Mouse (Mus musculus): ENCODE measurements around the gene Pdlim5.

Gene Pdlim5

GRCm38 (mm10) chr3:142394000-142394411 is 1.5 kb downstream of the Pdlim5 start:
- no peak for DNase-seq

- no peak for DNase-seq
These were observed 4.0 kb downstream of the Pdlim5 start for GRCm38 (mm10) chr3:142391531-142391930.

DNA sequence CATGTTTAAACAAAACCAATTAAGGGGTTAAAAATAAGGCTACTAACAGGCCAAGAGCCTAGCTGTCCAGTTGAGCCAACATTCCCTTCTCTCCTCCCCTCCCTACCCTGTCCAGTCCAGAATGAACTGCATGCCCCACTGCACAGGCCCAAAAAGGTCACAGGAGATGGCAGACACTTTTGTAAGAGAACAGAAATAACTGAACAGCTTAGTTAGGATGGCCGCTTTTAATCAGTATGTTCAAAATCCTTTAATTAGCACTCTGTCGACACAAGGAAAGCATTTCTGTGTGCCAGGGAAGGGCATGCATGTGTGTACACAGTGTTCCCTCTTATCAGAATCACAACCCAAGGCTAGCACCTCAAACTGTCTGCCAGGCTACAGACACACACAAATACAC is 5.2 kb downstream of the Pdlim5 start:
- no peak for DNase-seq

DNA sequence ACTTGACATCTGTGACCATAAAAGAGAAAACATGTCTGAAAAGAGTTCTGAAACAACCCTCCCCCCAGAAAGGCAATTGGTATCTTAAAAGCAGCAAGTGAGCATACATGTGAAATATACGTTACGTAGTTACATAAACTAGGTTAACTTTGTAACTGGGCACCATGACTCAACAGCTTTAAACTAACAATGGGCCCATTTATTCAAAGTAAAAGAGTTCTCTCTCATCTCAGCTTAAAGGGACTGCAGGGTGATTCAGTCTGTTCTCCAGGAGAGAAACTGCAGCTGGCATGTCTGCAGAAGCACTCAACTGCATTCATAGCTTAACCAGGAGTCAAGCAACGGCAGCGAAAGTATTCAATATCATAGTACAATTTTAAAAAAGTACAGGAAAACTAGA is 7.3 kb downstream of the Pdlim5 start:
- DNase-seq, result no peak

DNA sequence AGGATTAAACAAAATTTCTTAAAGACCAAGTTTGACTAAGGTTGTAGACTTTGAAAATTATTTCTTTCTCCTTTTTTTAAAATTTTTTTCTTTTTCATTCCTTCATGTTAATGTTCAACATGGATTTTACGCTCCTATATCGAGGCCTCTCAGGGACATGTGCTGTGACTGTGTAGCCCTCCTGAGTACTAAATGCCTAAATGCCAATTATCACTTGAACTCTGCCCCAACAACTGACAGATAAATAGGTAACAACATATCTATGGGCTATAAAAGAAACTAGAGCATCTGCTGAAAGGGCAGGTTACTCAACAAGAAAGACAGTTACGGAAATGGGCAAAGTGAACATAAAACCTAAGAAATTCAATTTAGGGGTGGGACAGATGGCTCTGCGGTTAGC is 9.0 kb downstream of the Pdlim5 start:
- no peak for DNase-seq

DNA sequence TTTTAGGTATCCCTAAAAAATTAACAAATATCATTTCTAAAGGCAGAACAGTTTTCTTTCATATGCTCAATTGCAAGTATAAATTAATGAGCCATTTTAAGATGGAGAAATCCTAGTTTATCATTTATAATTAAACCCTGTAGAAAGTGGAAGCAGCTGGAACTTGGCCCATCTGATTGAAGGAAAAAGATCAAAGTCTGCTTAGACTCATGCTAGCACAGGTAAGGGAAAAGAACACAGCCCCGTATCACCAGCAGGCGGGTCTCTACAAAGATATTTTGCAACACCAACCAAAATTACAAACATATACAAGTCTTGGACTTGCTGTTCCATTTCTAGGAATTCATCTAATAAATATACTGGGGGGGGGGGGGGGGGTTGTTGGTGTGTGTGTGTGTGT is 9.8 kb downstream of the Pdlim5 start:
- no peak for DNase-seq

DNA sequence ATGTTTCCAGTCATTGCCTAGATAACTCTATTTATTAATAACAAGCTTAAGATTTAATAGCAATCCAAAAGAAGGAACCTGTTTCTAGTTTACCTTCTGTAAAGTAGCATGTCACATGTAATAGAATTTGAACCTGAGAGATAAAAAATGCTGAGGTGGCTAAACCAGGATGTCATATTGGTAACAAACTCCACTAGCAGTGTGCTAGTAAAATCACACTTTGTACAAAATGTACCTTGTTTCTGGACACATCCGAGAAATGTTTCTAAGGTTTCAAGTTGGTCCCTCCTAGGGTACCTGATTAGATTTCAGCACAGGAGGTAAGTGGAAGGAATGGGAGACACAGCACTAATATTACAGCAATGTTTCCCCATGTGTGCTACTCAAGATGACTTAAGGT is 18.9 kb downstream of the Pdlim5 start:
- no peak for DNase-seq

DNA sequence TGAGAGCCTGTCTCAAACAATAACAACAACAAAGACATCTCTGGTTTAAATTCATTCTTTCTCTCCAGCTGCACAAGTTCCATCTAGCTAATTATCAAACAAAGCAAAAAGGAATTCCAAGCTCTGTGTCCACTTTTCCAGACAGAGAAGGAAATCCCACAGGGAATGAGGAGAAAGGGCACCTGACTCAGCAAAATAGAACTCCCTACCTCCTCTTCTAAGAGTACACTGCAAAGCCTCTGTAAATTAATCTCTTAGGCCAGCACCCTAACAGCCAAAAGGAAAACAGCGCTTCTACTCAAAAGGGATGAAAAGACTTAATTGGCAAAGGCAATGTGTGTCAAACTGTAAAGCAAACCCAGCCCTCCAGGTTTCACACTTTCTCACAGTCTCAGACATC is 20.4 kb downstream of the Pdlim5 start:
- no peak for DNase-seq

GRCm38 (mm10) chr3:142372465-142373147 is 22.9 kb downstream of the Pdlim5 start:
- DNase-seq, result no peak

- DNase-seq, result no peak
These were observed 27.1 kb downstream of the Pdlim5 start for GRCm38 (mm10) chr3:142368411-142368810.

GRCm38 (mm10) chr3:142362092-142362491 is 33.4 kb downstream of the Pdlim5 start:
- no peak for DNase-seq

DNA sequence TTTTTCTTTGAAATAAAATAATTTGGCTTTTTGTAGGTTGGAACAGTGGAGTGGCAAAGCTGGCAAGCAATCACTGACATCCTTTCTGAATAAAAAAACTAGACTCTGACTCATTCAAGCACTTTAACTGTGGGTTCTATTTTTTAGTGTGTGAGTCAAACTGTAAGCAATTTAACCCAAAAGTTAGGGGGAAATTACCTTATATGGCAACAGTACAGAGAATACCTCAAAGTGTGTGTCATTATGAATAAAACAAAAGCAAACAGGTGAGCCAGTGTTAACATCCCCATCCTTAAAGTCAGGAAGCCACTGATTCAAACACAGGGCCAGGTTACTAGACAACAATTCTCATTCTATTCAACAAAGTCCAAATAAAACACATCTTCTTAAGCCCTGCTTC is 36.5 kb downstream of the Pdlim5 start:
- DNase-seq, result no peak

- no peak for DNase-seq
These were observed 38.8 kb downstream of the Pdlim5 start for GRCm38 (mm10) chr3:142356661-142357060.

GRCm38 (mm10) chr3:142353218-142353617 is 42.3 kb downstream of the Pdlim5 start:
- no peak for DNase-seq

DNA sequence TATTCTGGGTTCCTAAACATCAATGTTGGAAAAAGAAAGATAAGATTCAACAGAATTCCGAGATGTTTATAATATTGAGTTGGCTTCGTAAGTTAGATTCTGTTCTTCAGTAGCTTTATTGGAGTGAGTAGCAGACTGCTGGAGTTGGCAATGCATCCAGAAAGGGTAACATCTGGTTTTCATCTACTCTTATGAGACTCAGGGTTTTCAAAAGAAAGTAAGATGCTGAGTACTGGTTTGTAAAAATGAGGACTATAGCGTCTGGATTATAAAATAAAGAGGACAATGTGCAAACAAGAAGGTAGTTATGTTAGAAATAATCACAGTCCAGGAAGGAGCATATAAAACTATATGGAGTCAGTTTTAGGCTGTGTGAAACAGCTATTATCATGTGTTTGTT is 45.0 kb downstream of the Pdlim5 start:
- no peak for DNase-seq

- DNase-seq, result no peak
These were observed 46.5 kb downstream of the Pdlim5 start for GRCm38 (mm10) chr3:142348816-142349631.

DNA sequence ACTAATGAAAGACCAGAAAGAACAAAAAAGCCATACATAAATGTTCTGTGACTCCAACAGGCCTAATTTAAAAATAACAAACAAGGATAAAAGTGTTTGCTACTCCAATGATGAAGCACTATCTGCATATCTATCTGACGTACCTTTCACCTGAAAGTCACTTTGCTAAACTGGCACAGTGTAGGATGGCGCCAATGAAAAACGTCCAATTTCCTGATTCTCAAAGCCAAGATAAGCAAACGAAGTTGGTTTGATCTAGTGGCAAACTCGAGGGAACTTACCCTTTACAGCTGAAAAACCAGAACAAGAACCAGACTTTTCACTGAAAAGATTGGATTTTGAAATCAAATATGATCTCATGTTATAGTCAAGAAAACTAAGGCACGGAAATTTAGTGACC is 49.2 kb downstream of the Pdlim5 start:
- no peak for DNase-seq

GRCm38 (mm10) chr3:142345235-142346125 is 50.0 kb downstream of the Pdlim5 start:
- no peak for DNase-seq

DNA sequence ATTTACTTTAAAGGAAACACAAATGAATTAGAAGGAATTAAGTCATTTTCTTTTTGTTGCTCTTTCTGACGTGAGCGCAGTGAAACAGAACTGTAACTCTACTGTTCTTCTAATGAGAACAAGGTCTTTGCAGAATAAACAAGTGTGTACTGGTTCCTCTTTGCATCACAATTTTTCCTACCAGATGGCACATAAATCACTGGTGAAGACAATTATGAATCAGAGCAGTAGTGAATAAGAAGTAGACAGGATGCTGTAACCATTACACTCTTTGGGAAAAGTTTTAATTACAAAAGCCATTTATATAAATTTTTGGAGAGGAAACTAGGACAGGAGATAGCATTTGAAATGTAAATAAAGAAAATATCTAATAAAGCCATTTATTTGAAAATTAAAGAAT is 51.7 kb downstream of the Pdlim5 start:
- DNase-seq, result no peak

GRCm38 (mm10) chr3:142340701-142341100 is 54.8 kb downstream of the Pdlim5 start:
- no peak for DNase-seq

DNA sequence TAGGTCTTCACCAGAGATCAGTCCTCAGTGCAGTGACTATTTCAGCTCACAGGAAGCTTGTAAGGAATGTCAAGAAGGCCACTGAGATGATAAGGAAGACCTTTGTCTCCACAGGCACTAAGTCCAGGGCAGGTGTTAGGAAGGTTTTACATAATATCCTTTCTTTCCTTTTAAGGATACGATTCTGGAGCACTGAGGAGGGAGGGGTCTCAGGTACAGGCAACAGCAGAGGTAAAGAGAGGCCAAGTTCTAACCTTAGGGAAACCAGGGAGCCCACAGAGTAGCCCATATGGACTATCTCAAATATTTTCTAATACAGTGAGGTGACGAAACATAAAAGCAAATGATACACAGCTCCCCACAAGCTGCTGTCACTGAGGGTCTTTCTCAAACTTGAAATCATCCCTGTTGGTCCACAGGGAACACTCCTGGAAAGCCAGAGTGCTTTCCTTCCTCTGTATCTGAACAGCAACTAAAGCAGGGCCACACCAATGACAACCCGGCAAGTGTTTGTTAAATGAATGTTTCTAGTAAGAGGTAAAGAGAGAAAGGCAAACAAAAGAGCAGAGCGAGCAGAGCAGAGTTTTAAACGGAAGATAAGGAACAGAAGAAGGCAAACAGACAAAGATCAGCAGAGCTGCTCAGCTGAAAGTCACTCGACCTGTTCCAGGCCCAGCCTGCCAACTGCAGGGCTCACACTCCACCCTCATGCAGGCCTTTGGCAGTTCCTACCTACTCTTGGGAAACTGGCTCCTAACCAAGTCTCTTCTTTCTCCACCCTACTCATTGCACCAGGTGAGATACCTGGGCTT is 55.9 kb downstream of the Pdlim5 start:
- DNase-seq, result no peak

- DNase-seq, result no peak
These were observed 57.4 kb downstream of the Pdlim5 start for GRCm38 (mm10) chr3:142338058-142338457.

DNA sequence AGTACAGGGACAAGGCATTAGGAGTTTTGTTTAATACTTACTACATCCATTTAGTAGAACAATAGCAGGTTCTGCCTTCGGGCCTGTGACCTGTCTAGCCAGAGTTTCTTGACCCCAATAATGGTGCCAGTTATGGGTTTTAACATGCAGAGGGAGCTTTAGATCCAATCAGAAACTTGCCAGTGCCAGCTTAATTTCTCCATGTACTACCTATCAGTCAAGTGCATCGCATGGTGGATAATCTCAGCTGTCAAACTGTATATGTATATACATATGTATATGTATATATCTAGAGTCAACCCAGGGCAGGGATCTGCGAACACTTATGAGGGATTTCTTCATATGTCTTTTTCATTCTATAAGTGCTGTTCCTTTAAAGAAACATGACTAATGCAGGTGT is 61.0 kb downstream of the Pdlim5 start:
- no peak for DNase-seq

All from right cerebral cortex, adult 18-20 months (tissue).